Mouse (Mus musculus) ZHBTc4 (cell line): Measurements from ENCODE around the gene Fam160a1.
A peak's percentile ranks its signal among the peaks of the same experiment; 100 is the strongest.

ENCODE experiments used
- DNase-seq: peaks from one replicate; pipeline ENCODE4 v3.0.0-alpha.2; 2011; ENCODE audit warnings: low read depth, low spot score

Gene Fam160a1

GRCm38 (mm10) chr3:85748863-85749262 is 68.2 kb downstream of the Fam160a1 start:
- DNase-seq = peak; percentile 21

GRCm38 (mm10) chr3:85746116-85746515 is 71.0 kb downstream of the Fam160a1 start:
- no peak for DNase-seq

GRCm38 (mm10) chr3:85741767-85742166 is 75.3 kb downstream of the Fam160a1 start:
- no peak for DNase-seq

- no peak for DNase-seq
Observed at GRCm38 (mm10) chr3:85738591-85738990, 78.5 kb downstream of the Fam160a1 start.

GRCm38 (mm10) chr3:85733939-85734729 is 83.0 kb downstream of the Fam160a1 start:
- no peak for DNase-seq

- DNase-seq = no peak
Observed at GRCm38 (mm10) chr3:85727171-85727570, 89.9 kb downstream of the Fam160a1 start.

GRCm38 (mm10) chr3:85725971-85726370 is 91.1 kb downstream of the Fam160a1 start:
- DNase-seq = no peak

- DNase-seq = no peak
Observed at GRCm38 (mm10) chr3:85725110-85725509, 92.0 kb downstream of the Fam160a1 start.

- no peak for DNase-seq
Observed at GRCm38 (mm10) chr3:85722581-85722980, 94.5 kb downstream of the Fam160a1 start.

- no peak for DNase-seq
Observed at GRCm38 (mm10) chr3:85715764-85716297, 101.3 kb downstream of the Fam160a1 start.

GRCm38 (mm10) chr3:85713936-85714709 is 103.0 kb downstream of the Fam160a1 start:
- DNase-seq = no peak

GRCm38 (mm10) chr3:85710695-85711094 is 106.4 kb downstream of the Fam160a1 start:
- peak; percentile 65 for DNase-seq

GRCm38 (mm10) chr3:85707421-85707820 is 109.7 kb downstream of the Fam160a1 start:
- peak; percentile 51 for DNase-seq

GRCm38 (mm10) chr3:85703141-85703882 is 113.8 kb downstream of the Fam160a1 start:
- DNase-seq = no peak

- no peak for DNase-seq
Observed at GRCm38 (mm10) chr3:85698496-85698895, 118.6 kb downstream of the Fam160a1 start.

GRCm38 (mm10) chr3:85695056-85695455 is 122.0 kb downstream of the Fam160a1 start:
- DNase-seq = no peak

- DNase-seq = no peak
Observed at GRCm38 (mm10) chr3:85693013-85693412, 124.1 kb downstream of the Fam160a1 start.

GRCm38 (mm10) chr3:85691134-85691533 is 126.0 kb downstream of the Fam160a1 start:
- DNase-seq = no peak

GRCm38 (mm10) chr3:85688341-85688740 is 128.8 kb downstream of the Fam160a1 start:
- no peak for DNase-seq

- DNase-seq = no peak
Observed at GRCm38 (mm10) chr3:85685271-85685670, 131.8 kb downstream of the Fam160a1 start.

GRCm38 (mm10) chr3:85683618-85684017 is 133.5 kb downstream of the Fam160a1 start:
- no peak for DNase-seq

- DNase-seq = no peak
Observed at GRCm38 (mm10) chr3:85681136-85681535, 136.0 kb downstream of the Fam160a1 start.
